In the genomic region with DNA sequence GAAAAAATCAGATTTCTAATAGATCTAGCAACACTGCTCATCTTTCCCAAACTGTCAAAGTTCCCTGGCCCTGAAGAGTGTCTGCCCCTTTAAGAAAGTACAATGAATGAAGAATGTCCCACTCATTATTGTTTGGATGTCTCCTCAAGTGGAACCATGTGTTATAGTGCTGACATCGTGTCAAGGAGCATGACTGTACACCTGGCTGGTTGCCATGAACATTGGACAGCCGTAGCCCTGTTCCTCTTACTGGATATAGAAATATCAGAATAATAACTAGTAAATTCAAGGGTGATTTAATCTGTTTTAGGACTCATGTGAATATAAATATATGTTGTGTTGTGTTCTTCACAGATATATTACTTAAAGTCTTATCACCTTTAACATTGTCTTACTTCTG, we compare ENCODE assay signal across 11 mouse cellular contexts.
DNase-seq lines count a peak whose midpoint lies in the region.
"Had no signal": no experiment of that assay in that cellular context is flagged by ENCODE, and none has a peak within 500 bp of the region (broad histone marks: within the 10 kb centered on the region; RNA-seq: fewer than 3 reads in every experiment).

No protein-coding gene starts in this region.

- intact Hi-C loops in left cerebral cortex, postnatal 4 days (cut with DNase I) = no loop called here
- intact Hi-C loops in left cerebral cortex, postnatal 14 days (cut with DNase I) = no loop called here

- peak; percentile 62 to 68 for DNase-seq in cerebellum, adult 18-20 months
- no peak for DNase-seq in cerebellum, adult 11 months
- DNase-seq in left cerebral cortex, postnatal 4 days = peak; percentile 4
- DNase-seq in left cerebral cortex, postnatal 14 days (ENCODE audit: low spot score in 2 of 2) = no peak
- peak; percentile 47 for DNase-seq in cerebellum, adult 8-10 months
- peak; percentile 12 for DNase-seq in retina, postnatal 1 day
- no peak for DNase-seq in frontal cortex, postnatal 10 days (ENCODE audit: low spot score in 2 of 2)
- DNase-seq: gastrocnemius, postnatal 36 days; kidney, postnatal 14 days; lung, postnatal 14 days; right cerebral cortex, postnatal 14 days had no signal

Comparison
In these comparisons a context has a peak if more than half of its experiments do, and no peak if none do; other contexts are left out.
1. DNase-seq: peak in cerebellum, adult 18-20 months (2 of 2), left cerebral cortex, postnatal 4 days (single experiment), cerebellum, adult 8-10 months (single experiment) and retina, postnatal 1 day (single experiment); none in cerebellum, adult 11 months (single experiment), left cerebral cortex, postnatal 14 days (0 of 2) and frontal cortex, postnatal 10 days (0 of 2).